Mouse (Mus musculus): ENCODE data around the gene Asphd1. TPM values are rescaled to one million over a fixed set of nuclear protein-coding genes. Genes with fewer than 3 reads are reported as not detected.
A peak's percentile ranks its signal among the peaks of the same experiment; 100 is the strongest.

Asphd1 gene
- total RNA-seq (2014; fragmentation: Nextera tagmentation) (not detected in 2 replicates), total RNA-seq (2017) (not detected in 2 replicates)

- ATAC-seq (replicated peaks; ENCODE audit: low FRiP score, low TSS enrichment, poor library complexity, severe bottlenecking): no peak
Measured at GRCm38 (mm10) chr7:126949403-126949792, at the start of gene Asphd1. Gene Asphd1, minus strand, starts transcription at chr7:126949582.

DNA sequence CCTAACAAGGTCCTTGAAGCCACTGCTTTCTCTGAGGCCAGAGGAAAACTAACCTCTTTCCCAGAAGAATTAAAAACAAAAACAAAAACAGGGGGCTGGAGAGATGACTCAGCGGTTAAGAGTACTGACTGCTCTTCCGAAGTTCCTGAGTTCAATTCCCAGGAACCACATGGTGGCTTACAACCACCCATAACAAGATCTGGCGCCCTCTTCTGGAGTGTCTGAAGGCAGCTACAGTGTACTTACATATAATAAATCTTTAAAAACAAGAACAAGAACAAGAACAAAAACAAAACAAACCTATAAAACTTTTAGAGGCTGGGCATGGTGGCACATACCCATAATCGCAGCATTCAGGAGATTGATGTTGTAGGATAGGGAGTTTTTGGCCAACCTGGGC, 47.1 kb upstream of the Asphd1 start:
- no peak for ATAC-seq (replicated peaks; ENCODE audit: low FRiP score, low TSS enrichment, poor library complexity, severe bottlenecking)

- no peak for ATAC-seq (replicated peaks; ENCODE audit: low FRiP score, low TSS enrichment, poor library complexity, severe bottlenecking)
Measured at GRCm38 (mm10) chr7:126988816-126989215, 39.4 kb upstream of the Asphd1 start.

GRCm38 (mm10) chr7:126986319-126986718, 36.9 kb upstream of the Asphd1 start:
- 0 out of 2 replicates have a peak, but pooled peaks have one; percentile 47 for ATAC-seq (replicated peaks; ENCODE audit: low FRiP score, low TSS enrichment, poor library complexity, severe bottlenecking)

DNA sequence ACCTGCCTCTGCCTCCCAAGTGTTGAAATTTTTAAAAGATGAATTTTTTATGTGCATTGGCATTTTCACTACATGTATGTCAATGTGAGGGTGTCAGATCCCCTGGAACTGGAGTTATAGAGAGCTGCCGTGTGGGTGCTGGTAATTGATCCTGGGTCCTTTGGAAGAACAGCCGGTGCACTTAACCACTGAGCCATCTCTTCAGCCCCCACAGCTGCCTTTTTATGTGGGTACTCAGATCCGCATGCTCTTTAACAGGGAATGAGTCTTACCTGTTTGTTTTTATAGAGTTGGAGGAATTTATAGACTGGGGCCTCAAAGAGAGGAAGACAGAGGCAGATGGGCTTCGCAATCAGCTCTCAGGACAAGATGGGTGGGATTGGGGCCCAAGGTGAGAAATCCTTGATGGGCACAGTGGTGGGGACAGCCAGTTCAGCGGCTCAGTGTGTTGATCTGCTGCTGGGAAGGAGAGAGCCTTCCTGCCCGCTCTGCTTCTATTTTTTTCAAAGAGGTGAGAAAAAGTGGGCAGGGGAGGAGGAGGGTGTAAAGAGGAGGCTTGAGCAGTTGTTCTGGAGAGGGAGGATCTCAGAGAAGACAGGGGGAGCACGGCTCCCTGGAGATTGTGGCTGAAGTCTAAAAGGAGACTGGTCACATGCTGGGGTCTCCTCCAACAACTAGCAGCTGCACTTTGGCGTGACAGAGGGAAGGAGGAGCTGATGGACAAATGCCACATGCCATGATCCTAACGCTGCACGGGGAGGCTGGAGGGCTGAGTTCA, 35.5 kb upstream of the Asphd1 start:
- ATAC-seq (replicated peaks; ENCODE audit: low FRiP score, low TSS enrichment, poor library complexity, severe bottlenecking): no peak

DNA sequence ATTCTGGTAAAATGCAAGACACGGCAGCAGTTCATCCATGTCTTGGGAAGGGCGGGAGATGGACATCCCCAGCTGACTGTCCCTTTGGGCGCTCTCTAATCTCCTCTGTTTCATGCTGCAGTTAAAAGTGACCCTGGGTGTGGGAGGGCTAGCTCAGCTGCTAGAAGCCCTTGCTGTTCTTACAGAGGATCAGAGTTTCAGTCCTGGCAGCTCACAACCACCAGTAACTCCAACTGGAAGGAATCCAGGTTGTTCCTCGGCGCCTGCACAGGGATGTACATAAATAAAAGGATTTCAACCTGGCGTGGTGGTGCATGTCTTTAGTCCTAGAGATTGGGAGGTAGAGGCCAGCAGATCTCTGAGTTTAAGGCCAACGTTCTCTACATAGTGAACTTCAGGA, 33.7 kb upstream of the Asphd1 start:
- no peak for ATAC-seq (replicated peaks; ENCODE audit: low FRiP score, low TSS enrichment, poor library complexity, severe bottlenecking)

DNA sequence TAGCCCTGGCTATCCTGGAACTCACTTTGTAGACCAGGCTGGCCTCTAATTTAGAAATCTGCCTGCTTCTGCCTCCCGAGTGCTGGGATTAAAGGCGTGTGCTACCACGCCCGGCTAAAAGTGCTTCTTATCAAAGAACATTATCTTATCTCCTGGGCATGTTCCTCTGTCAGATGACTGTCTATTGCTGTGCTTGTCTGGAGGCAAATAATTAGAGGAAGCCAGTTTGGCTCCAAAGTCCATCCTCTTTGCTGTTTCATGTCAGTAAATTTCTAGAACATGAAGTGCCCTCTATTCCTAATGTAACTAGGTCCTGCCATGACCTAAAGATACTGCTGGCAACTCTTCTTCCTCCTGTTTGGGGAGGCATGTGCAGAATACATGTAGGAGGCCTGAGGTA, 32.7 kb upstream of the Asphd1 start:
- ATAC-seq (replicated peaks; ENCODE audit: low FRiP score, low TSS enrichment, poor library complexity, severe bottlenecking): no peak

DNA sequence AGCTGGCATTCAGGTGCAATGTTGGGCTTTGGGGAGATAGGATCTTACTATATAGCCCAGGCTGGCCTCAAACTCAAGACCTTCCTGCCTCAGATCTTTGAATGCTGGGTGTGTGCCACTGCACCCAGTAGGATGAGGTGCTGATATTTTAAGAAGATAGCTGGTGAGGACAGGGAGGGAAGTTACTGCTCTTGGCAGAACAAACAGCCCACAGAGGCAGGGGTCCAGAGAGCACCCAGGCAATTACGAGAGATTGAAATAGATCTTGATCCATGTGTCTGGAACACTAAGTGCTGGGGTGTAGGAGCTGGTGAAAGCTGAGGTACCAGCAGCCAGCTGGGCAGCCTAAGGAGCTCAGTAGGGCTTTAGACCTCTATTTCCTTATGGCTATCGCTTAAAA, 32.2 kb upstream of the Asphd1 start:
- ATAC-seq (replicated peaks; ENCODE audit: low FRiP score, low TSS enrichment, poor library complexity, severe bottlenecking): no peak

DNA sequence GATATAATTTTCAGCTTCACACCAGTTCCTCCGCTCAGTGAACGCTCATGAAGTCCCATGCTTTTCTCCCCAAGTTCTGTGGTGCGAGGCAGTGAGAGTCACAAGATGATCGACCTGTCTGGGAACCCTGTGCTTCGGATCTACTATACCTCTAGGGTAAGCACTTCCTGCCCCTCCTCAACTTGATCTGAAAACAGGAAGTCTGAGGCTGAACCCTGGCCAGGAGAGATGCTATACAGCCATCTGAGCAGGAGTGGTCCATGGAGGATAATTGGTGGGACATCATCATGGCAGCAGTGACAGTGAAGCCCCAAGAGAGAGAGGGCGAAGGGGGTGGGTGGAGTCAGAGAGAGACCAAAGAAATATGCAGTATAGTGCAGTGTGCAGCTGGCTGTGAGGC, 29.5 kb upstream of the Asphd1 start:
- no peak for ATAC-seq (replicated peaks; ENCODE audit: low FRiP score, low TSS enrichment, poor library complexity, severe bottlenecking)

DNA sequence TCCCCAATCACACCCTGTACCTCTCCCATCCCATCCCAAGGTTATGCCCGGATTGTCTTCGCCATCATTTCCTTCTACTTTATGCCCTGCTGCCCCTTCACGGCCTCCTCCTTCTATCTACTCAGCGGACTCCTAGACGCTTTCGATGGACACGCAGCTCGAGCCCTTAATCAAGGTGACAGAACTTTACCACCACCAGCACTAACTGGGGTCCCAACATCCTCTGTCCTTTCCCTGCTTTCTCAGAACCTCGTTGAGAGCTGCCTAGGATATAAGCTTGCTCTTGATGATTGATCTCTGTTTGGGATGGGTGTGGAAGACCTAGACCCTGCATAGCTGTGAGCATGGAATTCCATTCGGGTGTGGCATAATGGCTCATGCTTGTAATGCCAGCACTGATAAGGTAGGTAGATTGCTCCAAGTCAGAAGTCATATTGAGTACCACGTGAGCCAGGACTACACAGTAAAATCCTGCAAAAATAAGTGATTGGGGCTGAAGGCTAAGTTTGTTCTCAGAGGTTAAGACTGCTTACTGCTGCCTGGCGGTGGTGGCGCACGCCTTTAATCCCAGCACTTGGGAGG, 27.6 kb upstream of the Asphd1 start:
- ATAC-seq (replicated peaks; ENCODE audit: low FRiP score, low TSS enrichment, poor library complexity, severe bottlenecking): no peak

GRCm38 (mm10) chr7:126975950-126976866, 26.8 kb upstream of the Asphd1 start, which contains the start of gene Cdiptos:
Gene Cdiptos, minus strand, starts transcription at chr7:126976098.
- ATAC-seq (replicated peaks; ENCODE audit: low FRiP score, low TSS enrichment, poor library complexity, severe bottlenecking): peak; percentile 95

DNA sequence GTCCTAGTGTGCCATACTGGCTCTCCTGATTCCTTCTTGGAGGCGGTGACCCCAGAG, 26.3 kb upstream of the Asphd1 start, which contains the start of gene Cdipt:
Gene Cdipt, plus strand, starts transcription at position 22 of the 57 bp plus-strand sequence.
- no peak for ATAC-seq (replicated peaks; ENCODE audit: low FRiP score, low TSS enrichment, poor library complexity, severe bottlenecking)

DNA sequence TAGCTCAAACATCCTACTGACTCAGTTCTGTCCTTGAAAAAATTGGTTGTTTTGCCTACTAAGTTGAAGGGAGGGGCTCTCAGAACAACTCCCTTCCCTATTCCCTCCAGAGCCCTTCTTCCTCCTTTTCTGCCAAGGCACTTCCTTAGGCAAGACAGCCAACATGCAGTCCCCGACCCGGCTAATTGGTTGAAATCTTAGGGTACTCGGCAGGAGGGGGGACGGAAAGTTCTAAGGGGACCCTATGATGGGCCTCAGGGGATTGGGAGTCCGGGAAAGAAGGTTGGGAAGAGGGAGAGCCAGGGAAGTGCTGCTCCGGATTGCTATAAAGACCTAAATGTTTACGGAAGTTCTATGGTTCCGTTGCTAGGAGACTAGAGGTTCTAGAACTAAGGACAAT, 26.1 kb upstream of the Asphd1 start:
- ATAC-seq (replicated peaks; ENCODE audit: low FRiP score, low TSS enrichment, poor library complexity, severe bottlenecking): no peak

DNA sequence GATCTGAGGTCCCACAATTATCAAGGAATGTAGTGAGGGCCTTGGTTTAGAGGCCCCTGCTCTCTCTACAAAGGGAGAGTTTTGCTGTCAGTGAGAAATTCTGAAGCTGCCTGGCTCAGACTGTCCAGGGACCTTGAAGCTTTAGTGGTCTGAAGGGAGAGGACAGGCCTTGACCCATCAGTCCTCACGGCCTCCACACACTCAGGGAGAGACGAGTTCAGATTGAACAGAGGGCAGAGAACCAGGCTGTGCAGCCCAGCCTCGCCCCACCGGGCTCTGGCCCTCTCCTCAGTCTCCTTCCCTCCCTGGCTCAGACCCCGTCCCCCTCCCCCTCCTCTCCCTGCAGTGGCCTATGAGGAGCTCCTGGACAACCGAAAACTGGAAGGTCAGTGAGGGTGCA, 18.0 kb upstream of the Asphd1 start:
- no peak for ATAC-seq (replicated peaks; ENCODE audit: low FRiP score, low TSS enrichment, poor library complexity, severe bottlenecking)

GRCm38 (mm10) chr7:126965568-126965967, 16.2 kb upstream of the Asphd1 start:
- ATAC-seq (replicated peaks; ENCODE audit: low FRiP score, low TSS enrichment, poor library complexity, severe bottlenecking): 0 out of 2 replicates have a peak, but pooled peaks have one; percentile 28

- no peak; the same call in 1 of the 2 replicates for ATAC-seq (replicated peaks; ENCODE audit: low FRiP score, low TSS enrichment, poor library complexity, severe bottlenecking)
Measured at GRCm38 (mm10) chr7:126963548-126964286, 14.3 kb upstream of the Asphd1 start.

GRCm38 (mm10) chr7:126961965-126962364, 12.6 kb upstream of the Asphd1 start:
- no peak for ATAC-seq (replicated peaks; ENCODE audit: low FRiP score, low TSS enrichment, poor library complexity, severe bottlenecking)

GRCm38 (mm10) chr7:126961095-126961494, 11.7 kb upstream of the Asphd1 start:
- no peak for ATAC-seq (replicated peaks; ENCODE audit: low FRiP score, low TSS enrichment, poor library complexity, severe bottlenecking)

GRCm38 (mm10) chr7:126959780-126960179, 10.4 kb upstream of the Asphd1 start:
- no peak for ATAC-seq (replicated peaks; ENCODE audit: low FRiP score, low TSS enrichment, poor library complexity, severe bottlenecking)

DNA sequence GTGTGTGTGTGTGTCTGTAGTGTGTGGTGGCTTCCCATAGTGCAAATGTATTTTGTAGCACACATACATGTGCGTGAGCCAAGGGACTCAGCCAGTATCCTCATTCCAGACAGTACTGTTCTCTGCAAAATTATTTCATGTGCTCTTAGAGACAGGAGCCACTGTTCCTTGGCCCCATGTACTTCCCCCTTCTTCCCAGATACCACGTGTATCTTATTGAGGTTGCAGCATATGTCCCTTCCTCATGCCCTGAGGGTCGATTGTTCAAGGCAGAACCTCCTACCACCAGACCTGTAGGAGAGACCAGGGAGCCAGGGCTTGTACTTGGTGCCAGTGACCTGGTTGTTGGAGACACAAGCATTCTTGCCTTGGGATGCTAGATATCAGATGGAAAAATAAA, 5.7 kb upstream of the Asphd1 start:
- ATAC-seq (replicated peaks; ENCODE audit: low FRiP score, low TSS enrichment, poor library complexity, severe bottlenecking): no peak
